Mouse (Mus musculus): ENCODE results near the gene E130309D02Rik.

GRCm38 (mm10) chr5:143357564-143357963 lies 42.4 kb upstream of the E130309D02Rik start:
- TF ChIP-seq CTCF (IDR thresholded peaks at IDR 0.05; ENCODE audit: low read depth) (no peak), EP300 (optimal IDR thresholded peaks at IDR 0.05) (no peak)

Measured in stomach, postnatal 0 days (tissue).